Mouse (Mus musculus) kidney, embryonic 15.5 days (tissue): ENCODE data around the gene Ntm. TPM values are rescaled to one million over a fixed set of nuclear protein-coding genes. Genes with fewer than 3 reads are reported as not detected.
A peak's percentile ranks its signal among the peaks of the same experiment; 100 is the strongest.

Source experiments
- ATAC-seq: fragments of 200-750 bp; cut with Nextera tagmentation; replicated peaks from 2 replicates; pipeline ENCODE4 v1.8.0; 2017; ENCODE audit warnings: moderate TSS enrichment; ENCODE audit not compliant: low FRiP score
- H3K27ac ChIP-seq: fragments of 300-500 bp; sonication (generic); 2 replicates; pipeline ENCODE4 v1.5.1; 2015; ENCODE audit warnings: mild to moderate bottlenecking, inconsistent platforms
- H3K27me3 ChIP-seq: fragments of 300-500 bp; sonication (generic); 2 replicates; pipeline ENCODE4 v1.6.1; 2015; ENCODE audit warnings: inconsistent platforms
- H3K36me3 ChIP-seq: fragments of 300-500 bp; sonication (generic); 2 replicates; pipeline ENCODE4 v1.6.1; 2015; ENCODE audit warnings: inconsistent platforms
- H3K4me1 ChIP-seq: fragments of 300-500 bp; sonication (generic); 2 replicates; pipeline ENCODE4 v1.6.1; 2015; ENCODE audit warnings: inconsistent platforms
- H3K4me2 ChIP-seq: fragments of 300-500 bp; sonication (generic); 2 replicates; pipeline ENCODE4 v1.6.1; 2015; ENCODE audit warnings: moderate library complexity, mild to moderate bottlenecking, inconsistent platforms
- H3K4me3 ChIP-seq: fragments of 300-500 bp; sonication (generic); replicated peaks from 2 replicates; pipeline ENCODE4 v1.5.1; 2015; ENCODE audit warnings: mild to moderate bottlenecking, inconsistent platforms
- H3K9ac ChIP-seq: fragments of 300-500 bp; sonication (generic); 2 replicates; pipeline ENCODE4 v1.6.1; 2015; ENCODE audit warnings: mild to moderate bottlenecking, inconsistent platforms
- H3K9me3 ChIP-seq: fragments of 300-500 bp; sonication (generic); replicated peaks from 2 replicates; pipeline ENCODE4 v1.6.1; 2016; ENCODE audit warnings: inconsistent platforms
- WGBS: fragments of 180-500 bp; shearing (Covaris S2); methylation state at CpG from one replicate; pipeline ENCODE4 v1.1.7; 2015; ENCODE audit warnings: mixed read lengths; 5-methylcytosine and 5-hydroxymethylcytosine counted together
- polyA plus RNA-seq: library from polyadenylated mRNA; unstranded; fragments of >200 nt; fragmentation: Nextera tagmentation; extraction: Ambion mirVana; gene quantifications from 2 replicates; pipeline ENCODE4 v1.2.1, GENCODE M21; 2015

Gene Ntm
- polyA plus RNA-seq, 1 experiment from 2014 or later, result 45.5 TPM

DNA sequence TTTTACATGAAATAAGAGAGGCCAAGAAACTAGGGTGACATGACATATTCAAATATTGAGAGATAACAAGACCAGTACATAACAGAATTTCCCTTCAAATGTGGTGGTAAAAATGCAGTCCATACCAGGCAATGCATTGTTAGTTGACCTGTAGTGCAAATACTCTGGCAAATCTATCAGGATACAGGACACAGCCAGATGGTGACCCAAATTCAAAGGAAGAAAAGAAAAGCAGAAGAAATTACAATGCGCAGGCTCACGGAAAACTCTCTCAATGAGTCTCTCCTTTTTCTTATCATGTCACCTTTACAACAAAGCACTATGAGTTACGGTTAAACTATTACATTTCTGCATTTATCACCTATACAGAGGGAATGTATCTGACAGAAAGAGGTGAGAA is 664.6 kb downstream of the Ntm start:
- Histone ChIP-seq H3K9me3 (no peaks in the 10 kb centered on the region), H3K4me2 (no peak overlapping the region), H3K4me1 (no peaks in the 10 kb centered on the region), H3K36me3 (no peaks in the 10 kb centered on the region), H3K27me3 (no peaks in the 10 kb centered on the region), H3K9ac (no peak overlapping the region), H3K27ac (no peak overlapping the region), H3K4me3 (no peak overlapping the region)
- 93% methylated on average over 3 of the region's 3 CpGs for WGBS
- no peak for ATAC-seq

DNA sequence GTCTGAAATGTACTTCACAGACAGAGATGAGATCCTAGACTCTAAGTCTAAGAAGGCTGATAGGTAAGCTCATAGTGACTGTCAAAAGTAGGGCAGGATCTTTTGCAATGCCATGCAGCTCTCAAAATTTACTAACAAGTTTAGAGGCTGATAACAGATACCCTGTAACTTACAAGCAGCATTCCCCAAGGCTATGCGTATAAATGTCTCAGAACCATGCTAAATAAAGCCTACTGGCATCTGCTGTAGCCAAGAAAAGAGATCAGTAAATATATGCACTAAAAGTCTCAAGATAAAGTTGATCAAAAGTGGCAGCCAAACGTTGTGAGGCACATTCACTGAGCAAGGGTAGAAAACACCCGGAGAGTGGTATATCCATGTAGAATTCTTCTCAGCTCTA is 666.2 kb downstream of the Ntm start:
- ATAC-seq, result no peak
- Histone ChIP-seq H3K9me3 (no peaks in the 10 kb centered on the region), H3K27me3 (no peaks in the 10 kb centered on the region), H3K9ac (no peak overlapping the region), H3K36me3 (no peaks in the 10 kb centered on the region), H3K4me2 (no peak overlapping the region), H3K27ac (no peak overlapping the region), H3K4me3 (no peak overlapping the region), H3K4me1 (no peaks in the 10 kb centered on the region)
- WGBS, result 84% methylated on average over 3 of the region's 3 CpGs

DNA sequence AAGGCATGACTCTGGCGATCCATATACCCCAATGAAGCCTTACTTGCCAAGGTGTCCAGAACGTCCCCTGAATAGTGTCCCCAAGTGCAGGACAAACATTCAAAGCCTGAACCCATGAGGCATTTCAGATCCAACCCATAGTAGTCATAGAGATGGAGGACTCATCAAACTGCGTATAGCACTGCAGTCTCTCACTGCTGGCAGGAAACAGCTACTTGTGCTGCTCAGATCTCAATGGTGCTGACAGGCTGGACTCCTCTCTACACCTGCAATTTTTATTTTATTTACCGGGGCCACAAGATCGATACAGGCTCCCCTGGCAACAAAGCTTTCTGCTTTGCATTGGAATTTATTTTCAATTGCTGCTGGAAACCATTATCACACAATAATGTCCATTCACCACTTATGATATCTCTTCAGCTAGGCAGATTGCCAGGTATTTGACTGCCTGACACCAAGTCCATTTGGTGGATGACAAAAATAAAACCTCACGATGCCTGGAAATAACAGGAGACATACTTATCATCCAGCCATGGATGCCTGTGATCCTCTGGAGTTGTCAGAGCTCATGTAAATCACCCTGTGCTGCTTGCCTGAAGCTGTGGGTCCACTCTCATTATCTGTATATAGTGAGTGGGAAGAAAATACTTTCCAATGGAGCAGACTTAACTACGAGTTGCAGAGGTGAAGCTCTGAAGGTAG is 674.8 kb downstream of the Ntm start:
- Histone ChIP-seq H3K4me1 (no peaks in the 10 kb centered on the region), H3K4me2 (no peak overlapping the region), H3K36me3 (no peaks in the 10 kb centered on the region), H3K4me3 (no peak overlapping the region), H3K27ac (no peak overlapping the region), H3K9ac (no peak overlapping the region), H3K9me3 (no peaks in the 10 kb centered on the region), H3K27me3 (no peaks in the 10 kb centered on the region)
- 81% methylated on average over 7 of the region's 7 CpGs for WGBS
- no peak for ATAC-seq

DNA sequence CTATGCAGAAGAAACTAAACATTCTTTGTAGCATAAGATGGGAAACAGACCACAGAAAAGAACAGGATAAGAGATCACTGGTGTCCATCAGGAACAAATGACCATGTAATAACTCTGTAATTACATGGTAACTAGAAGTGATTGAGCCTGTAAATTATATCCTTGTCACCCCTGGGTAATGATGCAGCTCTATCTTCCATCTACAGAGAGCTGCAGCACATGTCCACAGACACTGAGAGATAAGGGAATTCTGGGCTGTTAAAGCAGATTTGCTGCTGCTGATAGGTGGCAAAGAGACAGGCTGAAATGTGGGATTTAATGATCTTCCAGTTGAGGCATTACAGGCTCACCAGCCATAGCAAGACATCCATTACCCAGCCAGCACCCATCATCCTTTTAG is 677.8 kb downstream of the Ntm start:
- Histone ChIP-seq H3K9me3 (no peaks in the 10 kb centered on the region), H3K36me3 (no peaks in the 10 kb centered on the region), H3K4me3 (no peak overlapping the region), H3K4me2 (no peak overlapping the region), H3K4me1 (no peaks in the 10 kb centered on the region), H3K9ac (no peak overlapping the region), H3K27me3 (no peaks in the 10 kb centered on the region), H3K27ac (no peak overlapping the region)
- no peak for ATAC-seq

DNA sequence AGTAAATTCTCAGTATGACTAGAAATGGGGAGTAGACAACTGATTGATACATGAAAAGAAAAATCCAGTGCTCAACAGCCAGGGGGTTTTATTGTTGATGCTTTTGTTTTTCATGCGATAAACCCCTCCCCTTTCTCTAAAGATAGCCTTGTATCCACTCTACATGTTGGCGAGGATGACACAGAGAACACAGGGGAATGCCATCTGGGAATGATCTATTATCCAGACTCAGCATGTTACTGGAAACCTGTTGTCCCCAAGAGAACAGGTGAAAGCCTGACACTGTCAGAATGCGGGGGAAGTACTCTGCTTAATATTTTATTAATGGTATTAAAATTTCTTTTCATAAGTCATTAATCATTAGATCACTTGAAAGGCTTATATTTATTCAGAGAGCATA is 690.1 kb downstream of the Ntm start:
- 84% methylated on average over 3 of the region's 3 CpGs for WGBS
- no peaks in the 10 kb centered on the region for H3K36me3 ChIP-seq
- ATAC-seq, result no peak
- H3K9me3 ChIP-seq, result no peaks in the 10 kb centered on the region
- no peak overlapping the region for H3K27ac ChIP-seq
- no peak overlapping the region for H3K4me3 ChIP-seq
- no peaks in the 10 kb centered on the region for H3K4me1 ChIP-seq
- H3K4me2 ChIP-seq, result no peak overlapping the region
- no peak overlapping the region for H3K9ac ChIP-seq
- no peaks in the 10 kb centered on the region for H3K27me3 ChIP-seq

DNA sequence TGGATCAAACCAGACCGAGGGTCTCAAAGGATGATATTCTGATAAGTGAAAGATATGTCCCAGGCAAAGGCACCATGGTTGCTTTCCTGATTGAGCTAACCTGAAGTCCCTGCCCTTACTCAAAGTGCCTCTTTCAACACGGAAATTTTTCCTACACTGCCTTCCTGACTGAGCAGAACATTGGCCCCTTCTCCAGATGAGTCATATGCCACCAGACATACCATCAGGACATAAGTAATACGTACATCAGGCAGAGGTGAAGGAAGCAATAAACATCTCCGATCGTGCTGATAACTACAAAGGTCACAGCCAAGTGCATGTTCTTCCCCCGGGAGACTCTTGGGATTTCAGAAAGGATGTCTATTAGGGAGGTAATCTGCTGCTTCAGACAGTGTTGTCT is 693.0 kb downstream of the Ntm start:
- Histone ChIP-seq H3K9ac (no peak overlapping the region), H3K4me2 (no peak overlapping the region), H3K9me3 (no peaks in the 10 kb centered on the region), H3K4me3 (no peak overlapping the region), H3K4me1 (no peaks in the 10 kb centered on the region), H3K36me3 (no peaks in the 10 kb centered on the region), H3K27ac (no peak overlapping the region), H3K27me3 (no peaks in the 10 kb centered on the region)
- 66% methylated on average over 6 of the region's 6 CpGs for WGBS
- ATAC-seq, result no peak

DNA sequence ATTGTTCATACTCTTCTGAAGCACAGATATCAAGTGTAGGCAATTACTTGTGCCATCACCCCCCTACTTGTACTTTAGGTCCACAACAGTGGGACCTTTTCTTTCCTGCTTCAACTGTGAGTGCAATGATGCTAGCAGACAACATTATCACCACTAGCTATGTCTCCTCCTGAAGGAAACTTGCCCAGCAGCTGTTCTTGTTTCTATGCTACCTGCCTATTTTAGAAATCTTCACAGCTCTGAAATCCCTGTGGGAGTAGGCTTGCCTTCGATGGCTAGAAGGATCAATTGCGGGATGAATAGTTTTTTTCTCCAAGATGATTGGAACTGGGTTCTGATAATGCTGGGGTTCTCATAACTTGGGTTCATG is 693.7 kb downstream of the Ntm start:
- WGBS, result 92% methylated on average over 2 of the region's 2 CpGs
- Histone ChIP-seq H3K4me1 (no peaks in the 10 kb centered on the region), H3K4me3 (no peak overlapping the region), H3K9ac (no peak overlapping the region), H3K27ac (no peak overlapping the region), H3K4me2 (no peak overlapping the region), H3K27me3 (no peaks in the 10 kb centered on the region), H3K36me3 (no peaks in the 10 kb centered on the region), H3K9me3 (no peaks in the 10 kb centered on the region)
- no peak for ATAC-seq

DNA sequence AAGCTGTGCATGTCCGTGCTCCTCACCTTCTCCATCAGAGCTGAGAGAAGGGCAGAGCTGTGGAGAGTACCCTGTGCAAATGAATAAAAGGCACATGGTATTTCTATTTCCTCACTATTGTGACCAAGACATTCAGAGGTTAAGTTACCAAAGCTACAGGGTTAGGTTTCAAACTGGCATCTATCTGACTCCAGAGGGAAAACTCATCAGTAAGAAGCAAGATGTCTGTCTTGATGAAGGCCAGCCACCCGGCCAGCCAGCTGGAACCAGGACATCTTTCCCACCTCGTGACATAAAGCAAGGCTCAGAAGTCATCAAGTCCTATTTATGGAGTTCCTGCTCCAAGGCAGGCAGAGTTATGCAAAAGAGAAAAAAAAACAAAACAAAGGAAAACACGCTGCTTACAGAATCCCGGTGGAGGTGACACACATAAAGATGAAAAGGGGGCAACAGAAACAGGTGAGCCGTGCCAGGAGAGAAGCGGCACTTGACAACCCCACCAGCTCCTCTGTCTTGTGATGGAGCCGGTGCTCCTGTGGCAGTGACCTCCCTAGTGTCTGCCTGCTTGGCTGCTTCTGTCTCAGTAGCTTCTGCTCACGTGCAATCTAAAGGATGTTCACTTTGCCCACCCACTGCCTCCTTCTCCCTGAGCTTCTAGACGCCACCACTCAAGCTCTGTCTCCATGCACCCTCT is 694.2 kb downstream of the Ntm start:
- 37% methylated on average over 10 of the region's 10 CpGs for WGBS
- H3K27me3 ChIP-seq, result no peaks in the 10 kb centered on the region
- H3K9ac ChIP-seq, result no peak overlapping the region
- H3K27ac ChIP-seq, result peak overlapping the region; percentile 32; the same call in 1 of the 2 replicates
- H3K4me2 ChIP-seq, result no peak overlapping the region
- peak; percentile 81 for ATAC-seq
- H3K36me3 ChIP-seq, result no peaks in the 10 kb centered on the region
- H3K9me3 ChIP-seq, result no peaks in the 10 kb centered on the region
- H3K4me3 ChIP-seq, result no peak overlapping the region
- no peaks in the 10 kb centered on the region for H3K4me1 ChIP-seq

DNA sequence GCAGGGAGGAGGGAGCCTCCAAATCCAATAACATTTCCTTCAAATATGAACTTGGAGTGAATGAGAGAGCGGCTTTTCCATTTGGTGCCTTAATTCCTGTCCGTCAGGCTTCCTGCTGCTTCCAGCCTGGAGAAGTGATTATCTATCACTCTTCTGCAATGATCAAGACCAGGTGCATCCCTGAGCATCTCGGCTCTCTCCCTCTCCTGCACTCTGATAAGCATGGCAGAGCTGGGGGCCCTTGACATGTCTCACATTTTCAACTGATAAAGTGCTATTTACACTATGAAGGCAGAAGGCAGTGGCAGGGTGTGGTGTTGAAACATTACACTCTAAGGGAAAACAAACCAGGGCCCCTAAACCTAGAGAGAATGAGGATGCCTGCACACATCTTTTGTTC is 695.3 kb downstream of the Ntm start:
- H3K4me3 ChIP-seq, result no peak overlapping the region
- H3K4me2 ChIP-seq, result no peak overlapping the region
- H3K9ac ChIP-seq, result no peak overlapping the region
- H3K27ac ChIP-seq, result no peak overlapping the region
- H3K9me3 ChIP-seq, result no peaks in the 10 kb centered on the region
- H3K4me1 ChIP-seq, result no peaks in the 10 kb centered on the region
- no peak for ATAC-seq
- 55% methylated on average over 3 of the region's 3 CpGs for WGBS
- H3K27me3 ChIP-seq, result no peaks in the 10 kb centered on the region
- H3K36me3 ChIP-seq, result no peaks in the 10 kb centered on the region

DNA sequence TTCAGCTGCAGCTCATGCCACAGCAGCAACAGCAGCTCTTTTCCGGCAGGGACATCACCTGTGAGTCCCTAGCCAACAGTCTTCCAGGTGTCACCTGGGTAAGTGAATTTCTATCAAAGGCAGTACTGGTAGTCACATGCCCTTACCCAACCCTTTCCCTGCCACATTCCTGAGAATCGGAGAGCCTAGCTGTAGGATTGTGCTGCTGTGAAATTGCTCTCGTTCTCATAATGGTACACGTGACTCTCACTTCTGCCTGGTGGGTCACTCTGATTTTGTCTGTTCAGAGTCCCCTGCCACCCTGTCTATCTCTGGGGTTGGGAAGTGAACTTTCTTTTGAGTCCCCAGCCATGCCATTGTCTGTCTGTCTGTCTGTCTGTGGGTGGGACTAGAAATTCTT is 697.8 kb downstream of the Ntm start:
- Histone ChIP-seq H3K36me3 (no peaks in the 10 kb centered on the region), H3K27ac (no peak overlapping the region), H3K4me1 (no peaks in the 10 kb centered on the region), H3K9me3 (no peaks in the 10 kb centered on the region), H3K4me2 (no peak overlapping the region), H3K9ac (no peak overlapping the region), H3K27me3 (no peaks in the 10 kb centered on the region), H3K4me3 (no peak overlapping the region)
- 66% methylated on average over 4 of the region's 4 CpGs for WGBS
- ATAC-seq, result no peak

DNA sequence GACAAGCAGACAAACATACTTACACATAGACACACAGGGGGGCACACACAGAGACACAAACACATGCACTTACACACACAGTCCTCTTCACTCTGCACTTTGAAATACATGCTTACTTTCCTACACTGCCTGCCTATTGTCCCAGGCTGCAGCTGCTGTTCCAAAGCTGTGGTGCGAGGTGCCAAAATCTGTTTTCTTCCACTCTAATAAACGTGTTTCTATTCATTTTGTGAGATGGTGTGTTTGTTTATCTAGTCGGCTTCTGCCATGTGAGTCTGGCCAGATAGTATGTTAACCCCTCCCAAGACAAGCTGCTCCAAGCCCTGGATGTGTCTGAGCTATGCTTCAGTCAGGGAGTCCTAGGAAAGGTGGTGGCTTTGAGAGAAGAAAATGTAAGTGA is 700.1 kb downstream of the Ntm start:
- H3K27me3 ChIP-seq, result no peaks in the 10 kb centered on the region
- H3K4me2 ChIP-seq, result no peak overlapping the region
- ATAC-seq, result no peak
- no peaks in the 10 kb centered on the region for H3K36me3 ChIP-seq
- H3K9ac ChIP-seq, result no peak overlapping the region
- H3K4me1 ChIP-seq, result no peaks in the 10 kb centered on the region
- WGBS, result 45% methylated on average over 3 of the region's 3 CpGs
- no peak overlapping the region for H3K27ac ChIP-seq
- H3K9me3 ChIP-seq, result no peaks in the 10 kb centered on the region
- no peak overlapping the region for H3K4me3 ChIP-seq

DNA sequence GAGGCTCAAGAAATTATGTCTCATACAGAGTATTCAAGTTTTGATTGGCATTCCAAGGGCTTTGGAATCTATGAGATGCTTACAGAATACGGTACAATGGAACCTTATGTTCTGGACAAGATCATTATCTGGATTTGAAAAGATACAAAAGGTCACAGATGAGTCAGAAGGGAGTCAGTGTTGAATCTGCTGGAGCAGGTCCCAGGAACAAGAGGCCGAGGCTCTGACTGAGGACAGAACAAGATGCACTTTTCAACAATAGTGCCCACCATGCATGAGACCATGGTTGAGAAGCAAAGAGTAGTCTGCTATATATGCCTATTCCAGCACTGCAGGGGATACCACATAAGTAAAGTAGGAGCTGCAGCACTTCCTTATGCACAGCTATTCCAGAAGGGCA is 710.1 kb downstream of the Ntm start:
- no peak overlapping the region for H3K4me3 ChIP-seq
- H3K9me3 ChIP-seq, result no peaks in the 10 kb centered on the region
- no peaks in the 10 kb centered on the region for H3K36me3 ChIP-seq
- no peak overlapping the region for H3K9ac ChIP-seq
- H3K27me3 ChIP-seq, result no peaks in the 10 kb centered on the region
- no peaks in the 10 kb centered on the region for H3K4me1 ChIP-seq
- WGBS, result 74% methylated on average over 2 of the region's 2 CpGs
- no peak overlapping the region for H3K4me2 ChIP-seq
- ATAC-seq, result no peak
- H3K27ac ChIP-seq, result no peak overlapping the region

DNA sequence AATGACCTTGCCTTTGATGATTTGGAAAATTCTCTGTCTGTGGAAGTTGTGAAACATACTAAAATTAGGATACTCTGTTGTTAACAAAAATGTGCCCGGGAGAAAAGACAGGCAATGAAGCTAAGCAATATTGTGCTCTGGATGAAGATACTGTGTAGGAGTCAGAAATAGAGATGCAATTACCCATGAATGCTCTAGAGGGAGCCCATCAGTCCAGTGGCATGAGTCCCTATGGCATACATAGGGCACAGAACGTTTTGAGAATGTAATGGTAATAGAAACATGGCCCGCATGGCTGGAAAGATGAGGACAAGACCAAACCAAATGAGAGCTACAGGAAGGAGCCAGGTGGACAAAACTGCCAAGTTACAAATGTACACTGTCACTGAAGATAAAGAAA is 712.1 kb downstream of the Ntm start:
- Histone ChIP-seq H3K4me2 (no peak overlapping the region), H3K27ac (no peak overlapping the region), H3K36me3 (no peaks in the 10 kb centered on the region), H3K4me1 (no peaks in the 10 kb centered on the region), H3K9me3 (no peaks in the 10 kb centered on the region), H3K9ac (no peak overlapping the region), H3K27me3 (no peaks in the 10 kb centered on the region), H3K4me3 (no peak overlapping the region)
- ATAC-seq, result no peak
- WGBS, result 68% methylated on average over 3 of the region's 3 CpGs
